Mouse (Mus musculus): ENCODE results near the gene Zbtb42. TPM values are rescaled to one million over a fixed set of nuclear protein-coding genes. Genes with fewer than 3 reads are reported as not detected.
A peak's percentile ranks its signal among the peaks of the same experiment; 100 is the strongest.

Zbtb42 gene
- polyA plus RNA-seq, 1 experiment from 2014 or later = 4.0 TPM

- WGBS = 75% methylated on average over 11 of the region's 11 CpGs
- Histone ChIP-seq H3K27me3 (no peaks in the 10 kb centered on the region), H3K27ac (peak overlapping the region; percentile 9; the same call in 1 of the 2 replicates), H3K4me1 (peaks cover 86% of the 10 kb centered on the region), H3K4me2 (no peak overlapping the region), H3K36me3 (peaks cover 95% of the 10 kb centered on the region), H3K9me3 (replicated peaks) (no peaks in the 10 kb centered on the region), H3K4me3 (replicated peaks) (no peak overlapping the region), H3K9ac (no peak overlapping the region)
- ATAC-seq (replicated peaks; ENCODE audit: low FRiP score) = no peak
Observed at GRCm38 (mm10) chr12:112663303-112663702, 15.3 kb upstream of the Zbtb42 start.

- Histone ChIP-seq H3K4me3 (replicated peaks) (no peak overlapping the region), H3K27me3 (no peaks in the 10 kb centered on the region), H3K4me2 (no peak overlapping the region), H3K36me3 (peaks cover 95% of the 10 kb centered on the region), H3K4me1 (peaks cover 90% of the 10 kb centered on the region), H3K27ac (peak overlapping the region; percentile 9; the same call in 1 of the 2 replicates), H3K9ac (no peak overlapping the region), H3K9me3 (replicated peaks) (no peaks in the 10 kb centered on the region)
- ATAC-seq (replicated peaks; ENCODE audit: low FRiP score) = no peak
- whole genome bisulfite sequencing = 89% methylated on average over 12 of the region's 12 CpGs
Observed at GRCm38 (mm10) chr12:112663716-112664115, 14.9 kb upstream of the Zbtb42 start.

- Histone ChIP-seq H3K36me3 (peaks cover 95% of the 10 kb centered on the region), H3K4me3 (replicated peaks) (no peak overlapping the region), H3K4me1 (peaks cover 94% of the 10 kb centered on the region), H3K27me3 (no peaks in the 10 kb centered on the region), H3K9ac (no peak overlapping the region), H3K9me3 (replicated peaks) (no peaks in the 10 kb centered on the region), H3K4me2 (no peak overlapping the region), H3K27ac (no peak overlapping the region)
- WGBS = 43% methylated on average over 2 of the region's 2 CpGs
- no peak for ATAC-seq (replicated peaks; ENCODE audit: low FRiP score)
Observed at GRCm38 (mm10) chr12:112664124-112664523, 14.5 kb upstream of the Zbtb42 start.

- WGBS = 50% methylated on average over 5 of the region's 5 CpGs
- no peaks in the 10 kb centered on the region for H3K27me3 ChIP-seq
- no peaks in the 10 kb centered on the region for H3K9me3 ChIP-seq (replicated peaks)
- peaks cover 95% of the 10 kb centered on the region for H3K36me3 ChIP-seq
- H3K27ac ChIP-seq = no peak overlapping the region
- no peak overlapping the region; the same call in 1 of the 2 replicates for H3K9ac ChIP-seq
- ATAC-seq (replicated peaks; ENCODE audit: low FRiP score) = no peak
- H3K4me1 ChIP-seq = peaks cover 99% of the 10 kb centered on the region
- H3K4me3 ChIP-seq (replicated peaks) = no peak overlapping the region
- no peak overlapping the region for H3K4me2 ChIP-seq
Observed at GRCm38 (mm10) chr12:112664656-112665055, 14.0 kb upstream of the Zbtb42 start.

GRCm38 (mm10) chr12:112665445-112665844 is 13.2 kb upstream of the Zbtb42 start:
- Histone ChIP-seq H3K27me3 (no peaks in the 10 kb centered on the region), H3K9ac (no peak overlapping the region; the same call in 1 of the 2 replicates), H3K27ac (peak overlapping the region; percentile 34), H3K9me3 (replicated peaks) (no peaks in the 10 kb centered on the region), H3K4me1 (peaks cover 99% of the 10 kb centered on the region), H3K36me3 (peaks cover 95% of the 10 kb centered on the region), H3K4me3 (replicated peaks) (no peak overlapping the region), H3K4me2 (no peak overlapping the region)
- 45% methylated on average over 18 of the region's 18 CpGs for WGBS
- no peak for ATAC-seq (replicated peaks; ENCODE audit: low FRiP score)

GRCm38 (mm10) chr12:112665881-112666544 is 12.6 kb upstream of the Zbtb42 start:
- WGBS = 83% methylated on average over 9 of the region's 9 CpGs
- no peaks in the 10 kb centered on the region for H3K9me3 ChIP-seq (replicated peaks)
- H3K27ac ChIP-seq = peak overlapping the region; percentile 34
- no peak overlapping the region for H3K4me3 ChIP-seq (replicated peaks)
- H3K27me3 ChIP-seq = no peaks in the 10 kb centered on the region
- no peak for ATAC-seq (replicated peaks; ENCODE audit: low FRiP score)
- no peak overlapping the region for H3K4me2 ChIP-seq
- H3K9ac ChIP-seq = no peak overlapping the region
- peaks cover 99% of the 10 kb centered on the region for H3K4me1 ChIP-seq
- peaks cover 95% of the 10 kb centered on the region for H3K36me3 ChIP-seq

GRCm38 (mm10) chr12:112667619-112668297 is 10.9 kb upstream of the Zbtb42 start:
- H3K9ac ChIP-seq = no peak overlapping the region
- H3K27me3 ChIP-seq = no peaks in the 10 kb centered on the region
- no peak overlapping the region for H3K4me2 ChIP-seq
- peaks cover 81% of the 10 kb centered on the region for H3K36me3 ChIP-seq
- WGBS = 68% methylated on average over 10 of the region's 10 CpGs
- H3K4me3 ChIP-seq (replicated peaks) = no peak overlapping the region
- ATAC-seq (replicated peaks; ENCODE audit: low FRiP score) = no peak
- H3K9me3 ChIP-seq (replicated peaks) = no peaks in the 10 kb centered on the region
- peaks cover 99% of the 10 kb centered on the region for H3K4me1 ChIP-seq
- H3K27ac ChIP-seq = peak overlapping the region; percentile 19

GRCm38 (mm10) chr12:112670718-112671393 is 7.8 kb upstream of the Zbtb42 start:
- Histone ChIP-seq H3K4me1 (peaks cover 90% of the 10 kb centered on the region), H3K9me3 (replicated peaks) (no peaks in the 10 kb centered on the region), H3K9ac (peak overlapping the region; percentile 22; the same call in 1 of the 2 replicates), H3K36me3 (peaks cover 53% of the 10 kb centered on the region), H3K27me3 (no peaks in the 10 kb centered on the region), H3K4me3 (replicated peaks) (peak overlapping the region; percentile 98; the same call in 1 of the 2 replicates), H3K4me2 (peak overlapping the region; percentile 89), H3K27ac (peak overlapping the region; percentile 23)
- ATAC-seq (replicated peaks; ENCODE audit: low FRiP score) = no peak
- WGBS = 32% methylated on average over 9 of the region's 9 CpGs

GRCm38 (mm10) chr12:112671891-112672290 is 6.7 kb upstream of the Zbtb42 start:
- Histone ChIP-seq H3K36me3 (peaks cover 43% of the 10 kb centered on the region), H3K9ac (0 out of 2 replicates have a peak overlapping the region, but pooled peaks have one; percentile 22), H3K4me3 (replicated peaks) (peak overlapping the region; percentile 98), H3K27me3 (no peaks in the 10 kb centered on the region), H3K9me3 (replicated peaks) (no peaks in the 10 kb centered on the region), H3K4me1 (peaks cover 81% of the 10 kb centered on the region), H3K4me2 (peak overlapping the region; percentile 89), H3K27ac (0 out of 2 replicates have a peak overlapping the region, but pooled peaks have one; percentile 23)
- WGBS = 78% methylated on average over 7 of the region's 7 CpGs
- ATAC-seq (replicated peaks; ENCODE audit: low FRiP score) = no peak

- peaks cover 81% of the 10 kb centered on the region for H3K4me1 ChIP-seq
- 3% methylated on average over 21 of the region's 21 CpGs for WGBS
Observed at GRCm38 (mm10) chr12:112672744-112673575, 5.7 kb upstream of the Zbtb42 start.

GRCm38 (mm10) chr12:112673576-112674091 is 5.0 kb upstream of the Zbtb42 start:
- Histone ChIP-seq H3K27me3 (peaks cover 4% of the 10 kb centered on the region; the same call in 1 of the 2 replicates), H3K4me3 (replicated peaks) (peak overlapping the region; percentile 98), H3K27ac (peak overlapping the region; percentile 98), H3K4me1 (peaks cover 81% of the 10 kb centered on the region), H3K9me3 (replicated peaks) (no peaks in the 10 kb centered on the region), H3K4me2 (peak overlapping the region; percentile 89), H3K9ac (peak overlapping the region; percentile 99), H3K36me3 (peaks cover 26% of the 10 kb centered on the region)
- WGBS = under 1% methylated on average over 40 of the region's 68 CpGs
- peak; percentile 7; the same call in 1 of the 2 replicates for ATAC-seq (replicated peaks; ENCODE audit: low FRiP score)

More at GRCm38 (mm10) chr12:112672744-112673575, 5.7 kb upstream of the Zbtb42 start:
- Histone ChIP-seq H3K9me3 (replicated peaks) (no peaks in the 10 kb centered on the region), H3K27ac (peak overlapping the region; percentile 98), H3K27me3 (peaks cover 4% of the 10 kb centered on the region; the same call in 1 of the 2 replicates), H3K9ac (peak overlapping the region; percentile 99), H3K4me3 (replicated peaks) (peak overlapping the region; percentile 98), H3K36me3 (peaks cover 32% of the 10 kb centered on the region), H3K4me2 (peak overlapping the region; percentile 89)
- no peak for ATAC-seq (replicated peaks; ENCODE audit: low FRiP score)
